Mouse (Mus musculus): ENCODE results near the gene Ccr9.
"Not testable (repeated sequence)": the region's sequence is repeated elsewhere in the genome, so short reads cannot be mapped to it uniquely, and the experiment has no call there.

Gene Ccr9

GRCm38 (mm10) chr9:123716301-123716700 is 38.1 kb downstream of the Ccr9 start:
- no peak for DNase-seq (ENCODE audit: low spot score)

GRCm38 (mm10) chr9:123717186-123718008 is 39.2 kb downstream of the Ccr9 start, which contains the start of gene Lztfl1:
Lztfl1 (minus strand) TSS chr9:123717697.
- DNase-seq (ENCODE audit: low spot score), result peak; percentile 97

GRCm38 (mm10) chr9:123722737-123723493 is 44.7 kb downstream of the Ccr9 start:
- no peak for DNase-seq (ENCODE audit: low spot score)

GRCm38 (mm10) chr9:123731271-123731670 is 53.0 kb downstream of the Ccr9 start:
- DNase-seq (ENCODE audit: low spot score), result no peak

GRCm38 (mm10) chr9:123734133-123734532 is 55.9 kb downstream of the Ccr9 start:
- DNase-seq (ENCODE audit: low spot score), result no peak

GRCm38 (mm10) chr9:123740799-123741198 is 62.6 kb downstream of the Ccr9 start:
- no peak for DNase-seq (ENCODE audit: low spot score)

- DNase-seq (ENCODE audit: low spot score), result not testable (repeated sequence)
Observed at GRCm38 (mm10) chr9:123749687-123750086, 71.4 kb downstream of the Ccr9 start.

- no peak for DNase-seq (ENCODE audit: low spot score)
Observed at GRCm38 (mm10) chr9:123754333-123754732, 76.1 kb downstream of the Ccr9 start.

GRCm38 (mm10) chr9:123756752-123757151 is 78.5 kb downstream of the Ccr9 start:
- DNase-seq (ENCODE audit: low spot score), result no peak

- DNase-seq (ENCODE audit: low spot score), result no peak
Observed at GRCm38 (mm10) chr9:123757326-123757725, 79.1 kb downstream of the Ccr9 start.

GRCm38 (mm10) chr9:123758156-123758555 is 79.9 kb downstream of the Ccr9 start:
- no peak for DNase-seq (ENCODE audit: low spot score)

GRCm38 (mm10) chr9:123758645-123759044 is 80.4 kb downstream of the Ccr9 start:
- DNase-seq (ENCODE audit: low spot score), result no peak

- no peak for DNase-seq (ENCODE audit: low spot score)
Observed at GRCm38 (mm10) chr9:123760806-123761205, 82.6 kb downstream of the Ccr9 start.

- no peak for DNase-seq (ENCODE audit: low spot score)
Observed at GRCm38 (mm10) chr9:123762886-123763285, 84.6 kb downstream of the Ccr9 start.

GRCm38 (mm10) chr9:123763771-123764170 is 85.5 kb downstream of the Ccr9 start:
- no peak for DNase-seq (ENCODE audit: low spot score)

GRCm38 (mm10) chr9:123766996-123767395 is 88.8 kb downstream of the Ccr9 start:
- DNase-seq (ENCODE audit: low spot score), result no peak

GRCm38 (mm10) chr9:123768443-123768842 is 90.2 kb downstream of the Ccr9 start:
- no peak for DNase-seq (ENCODE audit: low spot score)

GRCm38 (mm10) chr9:123769532-123769931 is 91.3 kb downstream of the Ccr9 start:
- DNase-seq (ENCODE audit: low spot score), result no peak

GRCm38 (mm10) chr9:123773299-123773698 is 95.1 kb downstream of the Ccr9 start:
- DNase-seq (ENCODE audit: low spot score), result not testable (repeated sequence)

GRCm38 (mm10) chr9:123788855-123789529 is 110.8 kb downstream of the Ccr9 start:
- no peak for DNase-seq (ENCODE audit: low spot score)

- DNase-seq (ENCODE audit: low spot score), result no peak
Observed at GRCm38 (mm10) chr9:123796174-123796573, 117.9 kb downstream of the Ccr9 start.

GRCm38 (mm10) chr9:123801527-123801926 is 123.3 kb downstream of the Ccr9 start:
- DNase-seq (ENCODE audit: low spot score), result no peak

GRCm38 (mm10) chr9:123802421-123802820 is 124.2 kb downstream of the Ccr9 start:
- DNase-seq (ENCODE audit: low spot score), result peak; percentile 8
